Comparison of ENCODE assay signal across 8 mouse cellular contexts in genomic region chrX:141724391-141724891, GRCm38 (mm10). TPM values are rescaled to one million over a fixed set of nuclear protein-coding genes. Genes with fewer than 3 reads are reported as not detected.
DNase-seq lines count a peak whose midpoint lies in the region; ATAC-seq and TF ChIP-seq lines count a peak whose summit lies in the region.

No protein-coding gene starts in this region.

- peak overlapping the region; percentile 17; the same call in 1 of the 2 replicates for H3K4me3 ChIP-seq in liver, embryonic 12.5 days
- peak overlapping the region; percentile 41 for H3K4me3 ChIP-seq in embryonic facial prominence, embryonic 13.5 days
- H3K4me3 ChIP-seq in intestine, postnatal 0 days (ENCODE audit: low read depth, low read length): peak overlapping the region; percentile 31
- H3K4me3 ChIP-seq in neural tube, embryonic 14.5 days (ENCODE audit: low read depth, low read length): peak overlapping the region; percentile 37

- no peak for TF ChIP-seq CTCF in intestine, postnatal 0 days (IDR thresholded peaks at IDR 0.05; ENCODE audit: low read depth)

- WGBS in liver, embryonic 12.5 days (ENCODE audit: insufficient replicate concordance): 19% methylated on average over 52 of the region's 52 CpGs
- WGBS in embryonic facial prominence, embryonic 13.5 days: 30% methylated on average over 52 of the region's 52 CpGs
- 15% methylated on average over 52 of the region's 52 CpGs for WGBS in intestine, postnatal 0 days
- 27% methylated on average over 41 of the region's 52 CpGs for WGBS in neural tube, embryonic 14.5 days

- DNase-seq in liver: no peak
- no peak for DNase-seq in thymus, postnatal 10 days (ENCODE audit: low spot score in 2 of 2)
- no peak for DNase-seq in urinary bladder, postnatal 36 days (ENCODE audit: low spot score in 2 of 2)
- no peak for DNase-seq in B cell, adult 2 months

- no peak for ATAC-seq in liver, embryonic 12.5 days
- no peak for ATAC-seq in embryonic facial prominence, embryonic 13.5 days (ENCODE audit: insufficient number of reproducible peaks, insufficient read depth, low FRiP score, low TSS enrichment, low read depth)
- ATAC-seq in intestine, postnatal 0 days: no peak
- ATAC-seq in neural tube, embryonic 14.5 days (ENCODE audit: low read depth): peak; percentile 44; the same call in 1 of the 2 replicates

- no peaks in the 10 kb centered on the region for H3K36me3 ChIP-seq in liver, embryonic 12.5 days
- no peaks in the 10 kb centered on the region for H3K36me3 ChIP-seq in embryonic facial prominence, embryonic 13.5 days
- H3K36me3 ChIP-seq in intestine, postnatal 0 days (ENCODE audit: control insufficient read depth, insufficient read depth): no peaks in the 10 kb centered on the region
- H3K36me3 ChIP-seq in neural tube, embryonic 14.5 days (ENCODE audit: control insufficient read depth, insufficient read depth, low read length): no peaks in the 10 kb centered on the region

- H3K4me2 ChIP-seq in liver, embryonic 12.5 days: peak overlapping the region; percentile 49
- peak overlapping the region; percentile 63 for H3K4me2 ChIP-seq in embryonic facial prominence, embryonic 13.5 days
- H3K4me2 ChIP-seq in intestine, postnatal 0 days (replicated peaks; ENCODE audit: low read depth): peak overlapping the region; percentile 56
- peak overlapping the region; percentile 56 for H3K4me2 ChIP-seq in neural tube, embryonic 14.5 days (ENCODE audit: low read depth, low read length)

- peaks cover 66% of the 10 kb centered on the region for H3K27me3 ChIP-seq in liver, embryonic 12.5 days (replicated peaks)
- H3K27me3 ChIP-seq in embryonic facial prominence, embryonic 13.5 days: peaks cover 82% of the 10 kb centered on the region
- peaks cover 58% of the 10 kb centered on the region for H3K27me3 ChIP-seq in intestine, postnatal 0 days (replicated peaks; ENCODE audit: control insufficient read depth, insufficient read depth, low read length)
- H3K27me3 ChIP-seq in neural tube, embryonic 14.5 days (ENCODE audit: control insufficient read depth, insufficient read depth, low read length): peaks cover 32% of the 10 kb centered on the region

- H3K9me3 ChIP-seq in liver, embryonic 12.5 days (replicated peaks): no peaks in the 10 kb centered on the region
- no peaks in the 10 kb centered on the region for H3K9me3 ChIP-seq in embryonic facial prominence, embryonic 13.5 days
- no peaks in the 10 kb centered on the region for H3K9me3 ChIP-seq in intestine, postnatal 0 days (ENCODE audit: control insufficient read depth)
- no peaks in the 10 kb centered on the region for H3K9me3 ChIP-seq in neural tube, embryonic 14.5 days (ENCODE audit: control insufficient read depth, low read length)

- no peaks in the 10 kb centered on the region for H3K4me1 ChIP-seq in liver, embryonic 12.5 days
- no peaks in the 10 kb centered on the region for H3K4me1 ChIP-seq in embryonic facial prominence, embryonic 13.5 days
- no peaks in the 10 kb centered on the region for H3K4me1 ChIP-seq in intestine, postnatal 0 days (replicated peaks; ENCODE audit: control insufficient read depth, insufficient read depth, low read length)
- no peaks in the 10 kb centered on the region for H3K4me1 ChIP-seq in neural tube, embryonic 14.5 days (ENCODE audit: control insufficient read depth, insufficient read depth, low read length)

- no peak overlapping the region for H3K27ac ChIP-seq in liver, embryonic 12.5 days
- H3K27ac ChIP-seq in embryonic facial prominence, embryonic 13.5 days: no peak overlapping the region
- no peak overlapping the region for H3K27ac ChIP-seq in intestine, postnatal 0 days (ENCODE audit: low read depth, low read length)
- H3K27ac ChIP-seq in neural tube, embryonic 14.5 days (ENCODE audit: low read depth, low read length): no peak overlapping the region

- no peak overlapping the region for H3K9ac ChIP-seq in liver, embryonic 12.5 days
- H3K9ac ChIP-seq in embryonic facial prominence, embryonic 13.5 days: no peak overlapping the region
- no peak overlapping the region for H3K9ac ChIP-seq in intestine, postnatal 0 days (ENCODE audit: low read depth, low read length)
- H3K9ac ChIP-seq in neural tube, embryonic 14.5 days (replicated peaks; ENCODE audit: low read depth, low read length): no peak overlapping the region

RNA-seq across cellular contexts. Expression of gene Irs4, which starts 0.6 kb away (rescaled TPM):
- not detected in 2 replicates for polyA plus RNA-seq in liver, embryonic 12.5 days (2016; fragmentation: Nextera tagmentation; extraction: Ambion mirVana)
- polyA plus RNA-seq in embryonic facial prominence, embryonic 13.5 days (2015; fragmentation: Nextera tagmentation; extraction: Ambion mirVana): 0.11 and 0.23 TPM in 2 replicates
- 0.05 and 0.07 TPM in 2 replicates for polyA plus RNA-seq in intestine, postnatal 0 days (2015; fragmentation: Nextera tagmentation; extraction: Ambion mirVana)
- 0.58 and 0.87 TPM in 2 replicates for polyA plus RNA-seq in neural tube, embryonic 14.5 days (2014; fragmentation: Nextera tagmentation; extraction: Ambion mirVana)
